Mouse (Mus musculus): ENCODE measurements at regions not wholly inside any gene's neighbourhood (a gene's known extent, or its start where the extent isn't known, plus 50 kb on each side); places are given as distances from the start of the nearest gene placed in this dataset.

DNA sequence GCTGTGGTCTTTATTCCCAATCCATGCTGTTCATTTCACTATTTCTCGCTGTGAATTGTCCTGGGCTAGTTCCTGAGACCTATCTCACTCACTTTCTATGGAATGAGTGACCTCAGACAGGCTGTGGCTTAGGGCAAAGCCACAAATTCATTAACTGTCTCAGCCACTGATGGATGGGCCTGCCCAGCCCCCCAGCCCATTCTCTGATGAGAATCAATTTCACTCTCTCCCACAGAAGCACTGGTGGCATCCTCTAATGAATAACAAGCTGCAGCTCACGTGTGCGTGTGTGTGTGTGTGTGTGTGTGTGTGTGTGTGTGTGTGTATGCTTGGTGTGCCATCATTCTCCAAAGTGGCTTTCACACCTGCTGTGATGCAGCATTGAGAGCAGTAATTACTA, 2149.3 kb upstream of the Lrrc6 start:
- no peak for ATAC-seq (replicated peaks; ENCODE audit: insufficient number of reproducible peaks, low FRiP score, low TSS enrichment, poor library complexity, severe bottlenecking)

- no peak for ATAC-seq (replicated peaks; ENCODE audit: insufficient number of reproducible peaks, low FRiP score, low TSS enrichment, poor library complexity, severe bottlenecking)
Observed at GRCm38 (mm10) chr15:68646865-68647264, 2146.2 kb upstream of the Lrrc6 start.

DNA sequence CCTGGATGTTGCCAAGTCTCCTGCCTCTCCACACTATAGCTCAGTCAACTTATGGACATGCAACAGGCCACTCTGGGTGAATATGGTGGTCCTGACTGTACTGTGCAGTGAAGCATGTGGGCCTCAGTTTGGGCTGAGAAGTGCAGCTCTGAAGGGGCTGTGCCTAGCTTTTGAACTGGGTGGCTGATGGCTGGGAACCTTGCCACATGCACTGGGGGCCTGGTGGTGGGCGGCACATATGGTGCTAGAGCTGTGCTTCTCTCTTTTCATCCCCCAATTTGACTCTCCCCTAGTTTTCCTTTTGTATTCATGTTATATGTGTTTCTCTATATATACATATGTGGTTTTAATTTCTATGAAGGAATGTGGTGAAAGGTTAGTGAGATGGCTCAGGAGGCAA, 2144.2 kb upstream of the Lrrc6 start:
- ATAC-seq (replicated peaks; ENCODE audit: insufficient number of reproducible peaks, low FRiP score, low TSS enrichment, poor library complexity, severe bottlenecking): no peak

- no peak for ATAC-seq (replicated peaks; ENCODE audit: insufficient number of reproducible peaks, low FRiP score, low TSS enrichment, poor library complexity, severe bottlenecking)
Observed at GRCm38 (mm10) chr15:68635633-68636032, 2134.9 kb upstream of the Lrrc6 start.

GRCm38 (mm10) chr15:68626976-68627375, 2126.3 kb upstream of the Lrrc6 start:
- no peak for ATAC-seq (replicated peaks; ENCODE audit: insufficient number of reproducible peaks, low FRiP score, low TSS enrichment, poor library complexity, severe bottlenecking)

GRCm38 (mm10) chr15:68624831-68625230, 2124.1 kb upstream of the Lrrc6 start:
- ATAC-seq (replicated peaks; ENCODE audit: insufficient number of reproducible peaks, low FRiP score, low TSS enrichment, poor library complexity, severe bottlenecking): no peak

DNA sequence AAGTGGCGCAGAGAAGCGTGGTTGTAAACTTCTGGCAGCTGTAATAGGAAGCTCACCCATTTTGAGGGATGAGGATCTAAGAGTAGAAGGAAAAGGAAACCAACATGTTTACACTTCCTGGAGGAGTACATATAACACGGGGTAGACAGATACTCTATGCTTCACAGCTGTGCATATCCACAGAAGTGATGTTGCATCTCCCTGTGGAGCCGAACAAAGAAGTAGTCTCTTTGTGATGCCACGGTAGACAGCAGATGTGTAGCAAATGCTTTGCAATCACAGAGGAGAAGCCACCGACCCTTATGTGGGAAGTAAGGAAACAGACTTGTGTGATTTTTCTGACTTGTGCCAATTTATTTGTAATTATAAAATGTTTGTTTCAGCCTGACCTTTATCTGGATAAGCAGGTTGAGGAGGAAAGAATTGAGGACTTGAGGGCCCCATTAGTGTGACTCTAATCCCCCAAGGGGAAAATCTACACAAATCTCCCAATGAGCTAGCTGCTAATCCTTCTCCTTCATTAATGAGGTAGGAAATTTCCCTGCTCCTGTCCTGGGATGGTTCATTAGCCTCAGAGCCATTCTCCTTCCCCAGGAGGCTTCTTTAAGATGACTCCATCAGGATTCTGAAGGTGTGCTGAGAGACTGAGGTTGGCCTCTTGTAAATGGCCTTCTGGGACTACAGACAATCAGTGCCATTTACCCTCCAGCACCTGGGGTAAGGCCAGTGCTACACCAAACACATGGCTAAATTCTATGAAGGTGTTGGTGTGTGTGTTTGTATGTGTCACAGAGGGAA, 2119.9 kb upstream of the Lrrc6 start:
- ATAC-seq (replicated peaks; ENCODE audit: insufficient number of reproducible peaks, low FRiP score, low TSS enrichment, poor library complexity, severe bottlenecking): no peak

- no peak for ATAC-seq (replicated peaks; ENCODE audit: insufficient number of reproducible peaks, low FRiP score, low TSS enrichment, poor library complexity, severe bottlenecking)
Observed at GRCm38 (mm10) chr15:68606110-68606791, 2105.5 kb upstream of the Lrrc6 start.

- ATAC-seq (replicated peaks; ENCODE audit: insufficient number of reproducible peaks, low FRiP score, low TSS enrichment, poor library complexity, severe bottlenecking): no peak
Observed at GRCm38 (mm10) chr15:68605478-68605877, 2104.8 kb upstream of the Lrrc6 start.

DNA sequence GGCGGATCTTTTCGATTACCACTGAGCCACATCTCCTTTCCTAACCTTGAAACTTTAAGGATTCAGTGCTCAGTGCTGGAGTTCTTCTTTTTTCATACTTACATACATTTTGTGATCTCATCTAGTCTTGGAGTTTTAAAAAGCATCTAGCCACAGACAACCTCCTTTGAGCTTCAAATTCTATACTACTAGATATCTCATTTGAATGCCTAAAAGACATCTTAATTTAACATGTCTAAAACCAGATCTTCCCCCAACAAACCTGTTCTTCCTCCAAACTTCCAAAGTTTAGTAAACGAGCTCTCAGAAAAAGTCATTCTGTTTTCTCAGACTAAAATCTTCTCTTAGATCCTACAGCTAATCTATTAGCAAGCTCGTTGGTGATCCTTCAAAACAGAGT, 2081.5 kb upstream of the Lrrc6 start:
- no peak for ATAC-seq (replicated peaks; ENCODE audit: insufficient number of reproducible peaks, low FRiP score, low TSS enrichment, poor library complexity, severe bottlenecking)

DNA sequence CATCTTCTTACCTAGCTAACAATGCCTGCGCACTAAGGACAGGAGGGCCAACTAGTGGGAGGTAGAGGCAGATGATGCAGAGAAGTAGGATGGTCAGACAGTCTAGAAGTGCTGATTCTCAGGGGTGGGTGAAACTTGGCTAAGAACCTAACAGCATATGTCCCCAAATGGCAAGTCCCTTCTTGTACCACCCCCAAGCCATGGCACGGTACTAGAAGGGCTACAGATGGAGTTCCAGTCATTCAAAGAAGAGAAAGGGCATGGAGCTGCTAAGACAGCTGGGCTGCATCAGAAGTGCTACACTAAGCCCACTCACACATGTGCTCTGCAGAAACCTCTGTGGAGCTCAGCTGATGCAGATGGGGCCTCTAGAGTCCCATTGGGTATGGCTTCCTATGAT, 2078.8 kb upstream of the Lrrc6 start:
- no peak for ATAC-seq (replicated peaks; ENCODE audit: insufficient number of reproducible peaks, low FRiP score, low TSS enrichment, poor library complexity, severe bottlenecking)

DNA sequence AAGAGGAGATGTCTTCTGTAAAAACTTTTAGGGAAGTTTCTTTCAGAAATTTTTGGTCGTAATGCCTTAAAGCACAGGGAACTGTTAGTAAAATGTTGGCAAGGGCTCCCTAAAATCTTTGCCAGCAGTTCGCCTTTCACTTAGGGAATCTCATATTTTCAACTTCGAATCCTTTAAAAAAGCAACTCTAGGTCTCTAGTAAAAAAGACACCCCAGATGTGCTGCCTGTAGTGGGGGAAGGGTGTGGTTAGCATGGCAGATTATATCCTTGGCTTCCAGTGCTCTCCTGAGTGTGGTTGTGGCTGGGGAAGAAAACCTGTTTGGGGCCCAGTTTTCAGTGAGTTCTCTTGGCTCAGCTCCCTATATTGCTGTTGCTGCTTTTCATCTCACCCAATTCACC, 2059.9 kb upstream of the Lrrc6 start:
- no peak for ATAC-seq (replicated peaks; ENCODE audit: insufficient number of reproducible peaks, low FRiP score, low TSS enrichment, poor library complexity, severe bottlenecking)

DNA sequence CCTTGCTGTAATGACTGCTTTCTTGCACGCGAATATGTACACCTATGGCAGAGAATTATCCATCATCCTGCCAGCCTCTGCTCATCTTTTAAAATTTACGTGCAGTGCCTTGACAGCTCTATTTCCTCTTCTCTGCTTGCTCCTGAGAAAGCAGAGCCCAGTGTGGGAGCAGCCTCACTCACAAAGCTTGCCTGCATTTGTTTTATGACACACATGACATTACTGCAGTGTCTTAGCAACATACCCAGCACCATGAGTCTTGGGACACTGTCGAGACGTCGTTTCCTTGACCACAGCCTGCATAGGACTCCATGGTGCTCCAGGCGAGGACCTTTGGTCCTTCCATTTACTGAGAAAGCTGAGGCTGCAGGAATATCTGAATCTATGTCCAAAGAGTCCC, 2055.4 kb upstream of the Lrrc6 start:
- ATAC-seq (replicated peaks; ENCODE audit: insufficient number of reproducible peaks, low FRiP score, low TSS enrichment, poor library complexity, severe bottlenecking): no peak

DNA sequence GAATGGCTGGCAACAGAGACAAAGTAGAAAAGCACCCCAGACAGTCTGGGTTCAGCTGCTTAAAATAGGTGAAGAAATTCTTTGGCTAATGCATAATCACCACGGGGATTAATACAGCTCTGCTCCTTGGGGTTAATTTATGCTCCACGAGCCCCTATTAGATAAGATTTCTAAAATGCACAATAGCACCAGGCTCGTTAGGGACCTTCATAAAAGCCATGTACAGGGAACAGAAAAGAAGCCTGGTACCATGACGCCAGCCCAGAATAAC, 2035.3 kb upstream of the Lrrc6 start:
- no peak for ATAC-seq (replicated peaks; ENCODE audit: insufficient number of reproducible peaks, low FRiP score, low TSS enrichment, poor library complexity, severe bottlenecking)

- no peak for ATAC-seq (replicated peaks; ENCODE audit: insufficient number of reproducible peaks, low FRiP score, low TSS enrichment, poor library complexity, severe bottlenecking)
Observed at GRCm38 (mm10) chr15:68535297-68536054, 2034.8 kb upstream of the Lrrc6 start.

GRCm38 (mm10) chr15:68520759-68521158, 2020.0 kb upstream of the Lrrc6 start:
- no peak for ATAC-seq (replicated peaks; ENCODE audit: insufficient number of reproducible peaks, low FRiP score, low TSS enrichment, poor library complexity, severe bottlenecking)

DNA sequence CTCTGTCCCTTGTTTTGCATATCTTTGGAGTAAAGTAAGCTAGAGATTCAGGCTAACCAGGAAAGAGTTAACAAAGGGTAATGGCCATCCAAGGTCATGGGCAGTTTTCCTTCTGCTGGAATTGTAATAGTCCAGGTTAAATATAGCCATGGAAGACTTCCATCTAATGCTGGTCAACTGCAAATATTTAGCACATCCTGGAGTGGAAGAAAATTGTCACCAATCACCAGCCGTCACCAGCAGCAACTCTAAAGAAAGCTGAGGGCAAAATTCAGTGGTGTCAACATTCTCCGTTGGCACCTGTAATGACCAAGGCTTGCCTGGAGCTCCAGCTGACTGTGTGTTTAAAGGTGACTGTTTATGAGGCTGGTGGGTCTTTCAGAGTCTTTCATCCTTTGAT, 2011.7 kb upstream of the Lrrc6 start:
- ATAC-seq (replicated peaks; ENCODE audit: insufficient number of reproducible peaks, low FRiP score, low TSS enrichment, poor library complexity, severe bottlenecking): no peak

DNA sequence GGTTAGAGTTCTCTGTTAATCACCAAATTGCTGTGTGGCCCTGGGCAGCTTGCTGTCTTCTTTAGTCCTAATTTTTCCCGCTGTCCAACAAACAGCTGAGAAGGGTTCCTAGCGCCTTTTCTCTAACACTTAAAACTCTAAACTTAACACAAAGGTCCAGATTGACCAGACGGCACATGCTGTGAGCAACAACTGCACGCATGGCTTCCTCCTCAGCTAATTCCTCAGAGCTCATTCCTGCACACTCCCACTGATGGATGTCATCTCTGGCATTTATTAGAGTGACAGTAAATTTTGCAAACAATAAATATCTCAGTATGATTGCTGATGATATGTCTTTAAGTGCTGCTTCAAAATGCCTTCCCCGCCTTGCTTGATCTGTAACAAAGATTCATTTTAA, 2007.5 kb upstream of the Lrrc6 start:
- no peak for ATAC-seq (replicated peaks; ENCODE audit: insufficient number of reproducible peaks, low FRiP score, low TSS enrichment, poor library complexity, severe bottlenecking)

DNA sequence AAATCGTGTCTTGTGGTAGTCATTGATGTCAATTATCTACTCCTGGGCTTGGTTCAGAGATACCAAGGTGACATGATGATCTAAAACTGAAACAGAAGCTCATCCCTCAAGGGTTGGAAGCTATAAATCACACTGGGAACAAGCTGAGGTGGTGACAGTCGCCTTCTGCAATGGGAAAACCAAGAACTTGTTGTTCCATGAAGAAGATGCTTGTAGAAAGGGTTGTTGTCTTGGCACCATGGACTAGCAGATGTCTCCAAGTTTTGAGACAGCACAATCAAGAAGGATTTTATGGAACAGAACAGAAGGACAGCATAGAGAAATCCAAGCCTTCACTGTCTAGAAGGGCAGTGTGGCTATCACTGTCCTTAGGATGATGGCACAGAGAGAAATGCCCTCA, 2005.4 kb upstream of the Lrrc6 start:
- no peak for ATAC-seq (replicated peaks; ENCODE audit: insufficient number of reproducible peaks, low FRiP score, low TSS enrichment, poor library complexity, severe bottlenecking)

DNA sequence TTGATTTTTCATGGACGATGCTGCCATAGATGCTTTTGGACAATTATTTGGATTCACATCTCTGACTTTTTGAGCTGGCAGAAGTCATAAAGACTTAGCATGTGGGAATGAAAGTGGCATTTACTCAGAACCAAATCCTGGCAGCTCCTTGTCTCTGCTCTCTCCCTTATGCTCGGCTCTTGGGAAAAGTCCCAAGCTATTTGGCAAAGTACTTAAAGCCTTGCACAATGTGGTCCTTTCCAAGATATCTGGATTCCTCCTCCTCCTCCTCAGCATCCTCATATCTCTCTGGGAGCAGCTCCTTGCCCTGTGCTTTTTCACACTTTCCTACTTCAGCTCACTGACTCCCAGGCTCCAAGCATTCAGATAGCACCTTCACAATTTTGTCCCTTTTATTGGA, 1995.7 kb upstream of the Lrrc6 start:
- no peak for ATAC-seq (replicated peaks; ENCODE audit: insufficient number of reproducible peaks, low FRiP score, low TSS enrichment, poor library complexity, severe bottlenecking)
